Mouse (Mus musculus) right cerebral cortex, postnatal 14 days (tissue): Measurements from ENCODE around the gene D930020B18Rik.

Experiments
- DNase-seq: peaks from one replicate; pipeline ENCODE4 v3.0.0; 2022

Gene D930020B18Rik

DNA sequence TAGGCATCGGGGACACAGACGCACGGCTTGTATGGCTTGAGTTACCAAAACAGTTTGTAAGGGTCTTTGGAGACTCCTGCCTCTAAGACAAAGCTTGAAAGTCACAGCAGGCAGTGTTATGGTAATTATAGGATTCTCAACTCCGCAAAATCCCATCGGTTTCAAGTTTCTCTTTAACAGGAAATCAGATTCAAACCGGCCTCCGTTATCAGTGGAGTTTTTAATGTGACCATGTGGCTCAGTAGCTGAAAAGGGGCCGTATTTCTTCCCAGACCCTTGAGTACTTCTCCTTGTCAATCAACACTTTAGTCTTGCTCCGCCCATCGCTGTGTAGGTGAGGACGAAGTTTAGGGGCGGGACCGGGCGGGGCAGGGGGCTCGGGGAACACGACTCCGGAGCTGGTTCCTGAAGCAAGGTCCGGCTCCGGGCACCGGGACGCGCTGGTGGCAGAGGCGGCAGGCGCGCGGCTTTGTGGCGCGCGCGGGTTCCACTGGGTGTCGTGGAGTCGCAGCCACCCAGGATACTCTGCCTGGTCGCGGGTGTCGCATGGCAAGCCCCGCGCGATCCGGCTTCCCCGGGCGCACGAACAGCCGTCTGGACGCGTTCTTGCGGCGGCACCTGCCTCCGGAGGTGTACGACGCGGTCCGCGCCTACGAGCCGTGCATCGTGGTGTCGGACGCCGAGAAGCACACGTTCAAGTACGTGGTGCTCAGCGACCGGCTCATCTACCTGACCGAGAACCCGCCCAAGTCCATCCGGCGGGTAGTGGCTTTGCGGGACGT lies at the start of gene D930020B18Rik:
D930020B18Rik (plus strand) TSS at position 317 of the 782 bp plus-strand sequence.
- DNase-seq, result peak; percentile 14

DNA sequence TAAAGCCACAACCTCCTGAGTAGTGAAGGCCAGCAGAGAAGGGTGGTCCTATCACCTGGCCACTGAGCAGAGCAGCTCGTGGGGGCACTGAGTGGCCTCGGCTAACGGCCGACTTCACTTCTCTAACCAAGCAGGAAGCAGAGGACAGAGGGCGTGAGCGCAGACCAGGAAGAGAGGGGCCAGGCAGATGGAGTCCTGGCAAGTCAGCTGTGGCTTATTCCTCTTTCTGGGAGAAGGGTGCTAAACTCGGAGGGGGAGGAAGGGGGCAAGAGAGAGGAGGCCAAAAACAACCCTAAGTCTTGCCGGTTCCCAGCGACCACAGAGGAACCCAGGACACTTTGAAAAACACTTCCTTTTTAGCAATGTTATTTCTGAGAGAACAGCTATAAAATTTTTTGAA lies 44.8 kb upstream of the D930020B18Rik start:
- no peak for DNase-seq

DNA sequence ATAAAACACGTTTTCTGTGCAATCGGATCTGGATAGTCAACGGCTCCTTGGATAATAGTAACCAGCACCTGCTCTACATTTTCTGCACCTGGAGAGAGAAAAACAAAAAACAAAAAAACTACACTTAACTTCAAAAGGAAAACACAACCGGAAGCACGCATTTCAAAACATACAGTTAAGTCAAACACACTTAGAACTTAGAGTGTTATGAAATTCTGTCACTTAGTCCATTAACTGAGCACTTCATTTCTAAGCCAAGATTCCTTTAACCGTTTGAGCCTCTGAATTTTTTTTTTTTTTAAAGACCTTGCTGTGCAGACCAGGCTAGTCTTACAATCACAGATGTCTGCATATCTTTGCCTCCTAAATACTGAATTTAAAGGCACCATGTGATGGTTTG lies 40.1 kb upstream of the D930020B18Rik start:
- no peak for DNase-seq

DNA sequence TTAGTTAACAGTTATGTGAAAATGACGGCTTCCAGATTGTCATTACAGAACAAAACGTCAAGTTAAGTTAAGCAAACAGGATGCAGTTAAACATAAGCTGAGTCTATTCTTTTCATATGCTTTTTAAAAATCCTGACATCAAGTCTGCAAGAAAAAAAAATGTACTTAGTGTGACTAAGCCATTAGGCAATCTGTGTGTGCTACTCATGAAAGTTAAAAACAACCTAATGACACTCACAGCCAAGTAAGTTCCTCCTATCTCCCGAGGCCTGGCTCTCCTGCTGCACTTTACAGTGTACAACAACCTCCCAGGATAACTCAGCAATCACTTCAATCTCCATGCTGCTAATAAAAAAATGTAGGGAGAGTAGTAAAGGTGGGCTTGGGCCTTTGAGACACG lies 37.8 kb upstream of the D930020B18Rik start:
- no peak for DNase-seq

DNA sequence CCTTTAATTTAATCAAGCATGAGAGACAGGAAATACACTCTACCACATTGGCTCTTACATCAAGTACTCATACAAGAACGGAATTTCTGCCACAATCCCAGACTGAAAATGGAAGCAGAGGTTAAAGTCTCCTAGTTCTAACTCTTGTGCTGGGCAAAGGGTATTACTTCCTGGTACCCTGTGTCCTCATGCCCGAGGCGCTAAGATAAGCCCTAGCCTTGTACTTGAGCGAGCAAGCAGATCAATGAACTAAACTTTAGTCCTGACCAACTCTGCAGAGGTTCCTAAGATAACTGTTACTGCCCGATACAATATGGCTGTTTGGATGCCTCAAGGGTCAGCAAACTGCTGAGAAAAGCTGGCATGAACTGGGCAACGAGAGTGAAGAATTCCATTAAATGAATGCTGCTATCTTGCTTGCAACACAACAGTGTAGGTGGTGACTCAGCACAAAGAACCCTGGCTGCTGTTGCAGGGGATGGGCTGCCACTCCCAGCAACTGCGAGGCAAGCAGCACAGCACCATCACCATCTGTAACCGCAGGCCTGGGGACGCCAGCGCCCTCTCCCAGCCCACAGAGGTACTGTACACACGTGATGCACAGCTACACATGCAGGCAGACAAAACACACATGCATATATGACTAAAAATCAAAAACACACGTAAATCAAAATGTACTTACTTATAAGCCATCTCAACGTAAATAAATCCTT lies 36.6 kb upstream of the D930020B18Rik start:
- no peak for DNase-seq

DNA sequence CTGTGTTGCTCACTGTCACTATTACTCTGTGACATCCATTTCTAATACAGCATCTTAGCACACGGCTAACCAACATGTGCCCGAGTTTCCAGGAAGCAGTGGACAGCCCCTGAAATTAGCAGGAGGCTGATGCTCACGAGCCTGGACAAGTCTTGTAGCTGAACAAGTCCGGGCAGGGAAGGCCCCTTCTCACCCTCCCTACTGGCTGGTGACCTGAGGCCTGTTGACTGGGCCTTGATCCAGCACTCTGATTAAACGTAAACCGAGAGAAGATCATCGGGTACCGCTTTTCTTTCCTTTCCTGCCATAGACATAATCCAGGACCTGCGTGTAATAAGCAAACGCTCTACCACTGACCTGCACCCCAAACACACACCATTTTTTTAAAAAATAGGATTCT lies 33.2 kb upstream of the D930020B18Rik start:
- DNase-seq, result no peak

DNA sequence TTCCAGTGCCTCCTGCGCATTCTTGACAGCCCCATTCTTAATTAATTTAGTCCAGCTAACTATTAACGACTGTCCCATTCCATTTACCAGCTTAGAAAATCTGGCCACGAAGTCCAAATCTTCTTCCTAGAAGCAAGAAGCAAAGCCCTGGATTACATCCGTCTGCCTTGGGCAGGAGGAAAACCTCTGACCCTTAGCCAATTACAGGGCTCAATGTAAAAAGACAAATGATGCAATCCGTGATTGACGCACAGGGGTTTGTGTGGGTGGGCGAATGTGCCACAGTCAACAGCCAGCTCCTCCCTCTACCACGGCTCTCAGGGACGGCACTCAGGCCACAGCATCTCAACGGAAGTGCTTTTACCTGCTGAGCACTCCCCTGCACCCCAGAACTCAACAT lies 29.8 kb upstream of the D930020B18Rik start:
- DNase-seq, result no peak

DNA sequence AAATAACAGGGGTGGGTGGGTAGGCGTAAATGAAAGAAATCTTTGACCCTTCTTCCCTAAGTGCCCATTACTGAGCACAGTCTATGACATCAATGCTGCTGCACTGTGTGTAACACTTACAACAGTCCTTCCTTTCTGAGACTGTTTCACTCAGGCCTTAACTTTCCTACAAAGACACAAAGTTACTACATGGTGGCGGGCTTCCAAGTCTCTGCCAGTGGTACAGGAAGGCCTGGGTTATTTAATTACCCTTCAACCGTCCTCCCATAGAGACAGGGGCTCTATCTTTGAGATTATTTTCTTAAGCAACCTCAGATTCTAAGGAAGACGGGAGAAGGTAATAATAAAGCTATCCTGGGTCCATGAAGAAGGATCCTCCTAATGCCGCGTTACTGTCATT lies 28.9 kb upstream of the D930020B18Rik start:
- no peak for DNase-seq

DNA sequence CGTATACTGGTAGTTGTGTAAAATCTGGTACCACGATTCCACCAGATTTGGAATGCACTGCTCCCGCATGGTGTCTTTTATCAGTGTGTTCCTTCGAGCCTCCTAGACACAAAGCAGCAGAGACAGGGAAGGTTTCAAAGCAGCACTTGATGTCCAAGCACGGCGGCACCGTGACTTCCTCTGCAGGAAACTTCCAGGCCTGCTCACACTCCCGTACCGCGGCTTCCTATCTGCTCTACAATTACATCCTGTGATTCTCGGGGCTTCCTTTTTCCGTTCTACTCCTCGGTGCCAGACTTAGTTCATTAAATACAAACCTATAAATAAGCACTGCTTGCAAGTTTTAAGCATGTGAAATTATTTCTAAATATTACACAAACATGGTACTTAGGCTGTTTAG lies 27.8 kb upstream of the D930020B18Rik start:
- no peak for DNase-seq

DNA sequence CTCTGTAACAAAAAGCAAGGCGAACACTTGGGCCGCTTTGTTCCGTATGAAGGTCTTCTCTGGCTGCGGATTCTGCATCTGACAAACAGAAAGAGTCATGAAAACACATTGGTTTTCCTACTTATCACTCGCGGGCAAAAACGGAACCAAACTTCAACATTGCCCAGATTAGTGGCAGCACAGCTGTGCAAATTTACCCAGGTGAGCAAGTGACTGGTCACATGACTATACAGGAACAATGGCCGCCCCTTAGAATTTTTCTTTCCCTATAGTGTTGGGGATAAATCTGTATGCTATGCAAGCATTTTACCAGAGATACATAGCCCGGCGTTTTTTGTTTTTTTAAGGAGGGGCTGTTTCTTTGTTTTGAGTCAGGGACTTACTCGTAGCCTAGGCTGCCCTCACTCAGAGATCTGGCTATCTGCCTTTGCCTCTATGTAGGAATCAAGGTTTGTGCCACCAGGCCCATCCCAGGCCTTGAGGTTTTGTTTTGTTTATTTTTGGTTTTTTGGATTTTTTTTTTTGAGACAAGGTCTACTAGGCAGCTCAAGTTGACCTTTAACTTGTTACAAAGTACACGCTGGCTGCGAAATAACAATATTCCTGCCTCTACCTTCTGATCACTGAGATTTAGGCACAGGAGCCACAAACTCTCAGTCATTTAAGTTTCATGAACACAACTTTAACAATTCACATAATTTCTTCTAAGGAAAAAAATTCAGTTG lies 26.1 kb upstream of the D930020B18Rik start:
- DNase-seq, result no peak

DNA sequence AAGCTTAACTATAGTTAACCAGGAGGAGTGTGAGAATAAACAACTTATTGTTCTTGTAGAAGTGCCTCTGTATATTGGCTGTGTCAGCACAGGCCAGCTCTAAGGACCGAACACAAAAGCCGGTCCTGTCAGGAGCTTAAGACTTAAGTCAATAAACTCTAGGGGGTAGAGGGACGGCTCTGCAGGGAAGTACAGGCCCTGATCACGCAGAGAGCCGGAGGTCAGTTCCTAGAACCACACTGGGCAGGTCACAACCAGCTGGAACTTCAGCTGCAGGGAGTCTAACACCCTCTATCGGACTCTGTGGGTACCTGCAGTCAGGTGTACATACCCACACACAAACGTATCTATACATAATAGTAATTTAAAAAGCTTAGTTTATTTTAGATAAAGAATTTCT lies 25.5 kb upstream of the D930020B18Rik start:
- DNase-seq, result no peak

DNA sequence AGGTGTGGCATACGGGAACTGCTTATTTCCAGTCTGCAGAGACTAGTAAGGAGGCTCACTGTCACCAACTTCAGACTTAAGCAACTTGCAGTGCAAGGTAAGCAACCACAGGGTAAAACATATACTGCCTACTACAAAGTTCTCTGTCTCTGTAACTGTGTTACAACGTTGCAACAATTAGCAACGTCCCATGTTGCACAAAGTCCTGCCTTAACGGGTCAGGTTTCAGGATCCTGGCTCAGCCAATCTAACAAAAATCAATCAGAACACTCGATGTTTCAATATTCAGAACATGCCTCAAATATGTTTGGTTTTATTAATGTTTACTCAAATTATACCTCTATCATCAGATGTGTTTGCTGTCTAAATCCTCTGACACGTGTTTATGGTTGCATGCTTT lies 19.0 kb upstream of the D930020B18Rik start:
- no peak for DNase-seq

DNA sequence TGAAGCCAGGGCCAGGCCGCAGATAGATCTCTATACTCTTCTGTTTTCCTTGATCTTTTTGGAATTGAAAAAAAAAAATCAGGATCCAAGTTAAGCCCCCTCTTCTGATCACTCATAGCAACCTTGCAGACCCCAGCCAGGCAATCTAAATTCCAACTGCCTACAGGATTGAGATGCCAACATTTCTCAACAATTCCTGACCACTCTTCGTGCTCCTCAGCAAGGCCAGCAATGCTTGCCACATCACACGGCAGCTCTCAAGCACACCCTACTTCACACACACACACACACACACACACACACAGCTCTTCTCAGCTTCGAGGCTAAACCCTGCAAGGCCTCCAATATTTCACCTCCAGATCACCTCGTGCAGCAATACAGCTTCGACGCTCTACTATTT lies 17.7 kb upstream of the D930020B18Rik start:
- DNase-seq, result no peak

DNA sequence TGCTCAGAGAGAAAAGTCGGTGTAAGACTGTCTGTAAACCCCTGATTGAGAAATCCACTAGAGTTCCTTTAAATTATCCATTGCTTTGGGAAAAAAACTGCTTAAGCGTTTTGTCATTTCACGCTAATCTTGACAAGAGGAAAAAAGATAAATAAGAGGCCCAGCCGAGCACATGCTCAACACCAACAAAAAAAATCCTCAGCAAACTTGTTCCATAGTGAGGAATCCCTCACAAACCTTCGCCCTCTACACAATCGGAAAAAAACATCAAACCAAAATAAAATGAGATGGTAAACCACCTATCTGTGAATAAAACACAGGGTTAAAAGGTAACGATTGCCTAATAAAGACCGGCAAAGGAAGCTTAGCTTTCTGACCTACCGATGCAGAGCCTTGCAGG lies 16.4 kb upstream of the D930020B18Rik start:
- no peak for DNase-seq

DNA sequence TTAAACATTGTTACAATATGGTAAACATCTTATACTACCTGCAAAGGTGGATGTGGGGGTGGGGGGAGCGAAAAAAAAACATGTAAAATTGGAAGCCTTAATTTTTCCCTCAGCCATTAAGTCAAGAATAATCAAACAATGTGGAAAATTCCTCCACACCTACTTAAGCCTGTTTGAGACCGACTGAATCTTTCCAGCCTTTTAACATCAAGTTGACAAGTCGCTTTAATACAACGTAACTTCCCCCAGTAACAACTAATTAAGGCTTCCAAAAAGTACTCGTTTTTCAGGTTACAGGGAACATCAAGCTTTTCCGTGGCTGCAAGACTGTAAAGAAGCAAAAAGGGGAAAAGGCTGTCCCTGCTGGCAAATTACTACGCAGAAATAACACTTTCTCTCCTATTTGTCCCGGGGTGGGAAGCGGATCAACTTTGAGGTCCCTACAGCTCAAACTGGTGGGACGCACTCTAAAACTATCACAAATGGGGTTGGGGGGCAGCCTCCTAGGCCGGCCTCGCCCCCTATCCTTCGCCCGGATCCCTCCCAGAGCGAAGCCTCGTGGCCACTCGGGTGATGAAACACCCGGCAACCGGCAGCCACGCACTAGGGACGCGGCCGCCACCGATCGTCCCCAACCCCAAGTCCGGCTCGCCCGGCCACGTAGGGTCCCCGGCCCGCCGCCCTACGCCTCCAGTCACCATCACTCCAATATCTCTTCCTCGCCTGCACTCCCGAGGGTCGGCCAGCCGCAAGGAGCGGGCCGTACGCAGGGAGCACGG lies 15.8 kb upstream of the D930020B18Rik start:
- DNase-seq, result no peak

DNA sequence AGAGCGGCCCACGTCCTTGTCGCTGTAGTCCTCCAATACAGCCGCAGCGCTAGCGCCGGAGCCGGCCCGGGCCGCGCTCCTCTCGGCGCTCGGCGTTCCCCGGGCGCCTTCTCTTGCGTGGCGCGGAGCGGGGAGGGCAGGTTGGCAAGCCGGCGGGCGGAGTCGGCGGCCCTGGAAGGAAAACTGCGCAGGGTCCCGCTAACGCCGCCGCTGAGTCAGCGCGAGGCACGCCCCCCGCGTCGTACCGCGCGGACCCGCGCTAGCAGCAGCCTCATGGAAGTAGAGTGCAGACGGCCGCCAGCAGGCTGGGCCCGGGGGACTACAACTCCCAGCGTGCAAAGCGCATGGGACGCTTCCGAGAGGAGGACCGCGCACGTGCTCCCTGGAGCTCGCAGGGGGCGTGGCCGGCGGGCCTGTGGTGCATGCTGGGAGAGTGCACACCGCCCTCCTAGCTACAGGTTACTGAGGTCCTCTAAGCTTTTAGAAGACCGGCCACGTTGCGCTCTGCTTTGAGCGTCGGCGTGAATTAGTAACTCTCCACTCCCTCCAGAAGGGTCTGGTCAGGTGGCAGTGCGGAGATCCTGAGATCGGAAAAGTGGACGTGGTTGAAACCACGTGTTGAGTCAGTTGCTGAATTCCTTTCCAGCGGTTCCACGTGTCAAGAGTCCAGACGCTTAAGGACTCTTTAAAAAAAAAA lies 15.1 kb upstream of the D930020B18Rik start, which contains the start of gene Xpot:
Xpot (minus strand) TSS at position 147 of the 697 bp plus-strand sequence.
- DNase-seq, result peak; percentile 98

DNA sequence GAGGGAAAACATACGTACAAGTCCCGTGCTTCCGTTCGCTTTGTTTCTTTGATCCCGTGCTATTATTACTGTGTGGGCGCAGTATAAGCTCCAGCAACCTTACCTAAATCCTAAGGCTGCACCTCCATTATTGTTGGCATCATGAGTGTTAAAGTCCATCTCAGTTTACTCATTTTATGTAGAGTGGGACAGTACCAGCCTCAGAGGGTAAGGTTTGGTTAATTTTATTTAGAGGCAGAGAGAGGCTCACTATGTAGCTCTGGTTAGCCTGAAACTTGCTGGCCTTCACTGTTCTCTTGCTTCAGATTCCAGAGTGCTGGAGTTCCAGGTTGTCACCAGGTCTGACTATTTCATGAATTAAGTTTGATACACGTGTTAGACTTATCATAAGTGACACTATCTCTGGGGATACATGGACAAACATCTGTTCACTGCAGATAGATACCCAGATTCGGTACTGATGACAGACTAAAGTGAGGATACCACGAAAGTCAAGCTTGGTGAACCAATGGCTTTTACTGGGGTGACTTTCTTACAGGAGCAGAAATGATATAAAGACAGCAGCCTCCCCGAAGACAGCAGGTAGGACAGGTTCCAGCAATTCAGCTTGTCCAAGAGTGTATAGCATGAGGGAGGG lies 14.1 kb upstream of the D930020B18Rik start:
- no peak for DNase-seq

DNA sequence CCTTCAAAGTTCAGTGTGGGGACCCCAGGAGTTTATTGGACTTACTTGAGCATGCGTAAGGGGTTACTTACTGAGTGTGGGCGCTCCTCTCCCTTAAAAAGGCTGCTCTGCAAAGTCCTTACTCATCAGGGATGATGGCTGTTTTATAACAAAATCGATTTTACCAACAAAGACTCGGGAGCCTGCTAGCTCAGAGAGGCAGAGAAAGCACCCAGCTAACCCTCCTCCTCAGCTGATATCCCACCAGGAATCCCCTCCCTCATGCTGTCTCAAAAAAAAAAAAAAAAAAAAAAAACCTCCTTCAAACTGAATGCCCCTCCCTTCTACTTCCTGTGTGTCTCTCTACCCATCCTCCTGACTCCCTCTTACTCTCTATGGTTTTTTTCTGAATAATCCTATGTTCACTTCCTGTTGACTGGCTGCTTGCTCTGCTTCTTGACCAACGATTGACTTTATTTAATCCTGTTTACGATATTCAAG lies 12.8 kb upstream of the D930020B18Rik start:
- DNase-seq, result no peak

DNA sequence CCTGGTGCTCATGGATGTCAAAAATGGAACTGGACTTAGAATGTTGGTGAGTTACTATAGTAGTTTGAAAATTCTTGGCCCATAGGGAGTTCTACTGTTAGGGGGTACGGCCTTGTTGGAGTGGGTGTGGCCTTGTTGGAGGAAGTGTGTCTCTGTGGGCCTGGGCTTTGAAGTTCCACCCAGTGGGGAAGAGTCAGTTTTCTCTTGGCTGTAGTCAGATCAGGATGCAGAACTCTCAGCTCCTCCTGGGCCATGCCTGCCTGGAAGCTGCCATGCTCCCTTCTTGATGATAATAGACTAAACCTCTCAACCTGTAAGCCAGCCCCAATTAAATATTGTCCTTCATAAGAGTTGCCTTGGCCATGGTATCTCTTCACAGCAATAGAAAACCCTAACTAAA lies 7.2 kb upstream of the D930020B18Rik start:
- no peak for DNase-seq

DNA sequence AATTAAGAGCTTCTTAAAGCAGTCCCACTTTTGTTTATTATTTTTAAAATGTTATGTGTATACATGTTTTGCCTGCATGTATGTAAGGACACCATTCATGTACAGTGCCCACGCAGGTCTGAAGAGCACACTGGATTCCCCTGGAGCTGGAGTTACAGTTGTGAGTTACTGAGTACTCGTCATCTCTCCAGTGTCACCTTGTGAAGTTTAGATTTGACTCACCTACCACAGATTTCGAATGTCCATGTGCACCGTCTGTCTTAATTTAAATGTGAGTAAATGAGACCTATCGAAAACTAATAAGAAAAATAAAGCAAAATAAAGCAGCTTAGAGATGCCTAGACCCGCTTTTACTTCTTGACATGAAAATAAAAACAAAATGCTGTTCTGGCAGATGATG lies 5.1 kb upstream of the D930020B18Rik start:
- no peak for DNase-seq

DNA sequence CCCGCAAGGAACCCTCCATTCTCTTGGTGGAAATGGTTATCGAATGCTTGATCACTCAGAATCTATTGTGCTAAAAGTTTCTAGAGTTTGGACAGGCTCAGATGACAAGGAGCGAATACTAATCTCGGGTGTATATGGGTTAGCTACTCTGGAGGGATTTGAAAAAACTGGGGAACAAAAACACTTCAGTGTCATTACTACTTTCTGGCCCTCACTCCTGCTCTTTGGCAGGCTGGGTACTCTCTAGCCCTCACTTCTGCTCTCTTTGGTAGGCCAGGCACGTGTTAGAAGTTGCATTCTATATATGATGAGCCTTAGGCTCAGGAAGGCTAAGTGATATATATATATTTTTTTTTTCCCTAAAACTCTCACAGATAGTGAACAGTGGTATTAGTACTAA lies 1.8 kb upstream of the D930020B18Rik start:
- DNase-seq, result no peak
